Mouse (Mus musculus): ENCODE results near the gene Ganc.

Gene Ganc

GRCm38 (mm10) chr2:120403653-120403985 is at the start of gene Ganc:
TSS of gene Ganc (plus strand) at chr2:120403896.
- DNase-seq, result no peak

DNA sequence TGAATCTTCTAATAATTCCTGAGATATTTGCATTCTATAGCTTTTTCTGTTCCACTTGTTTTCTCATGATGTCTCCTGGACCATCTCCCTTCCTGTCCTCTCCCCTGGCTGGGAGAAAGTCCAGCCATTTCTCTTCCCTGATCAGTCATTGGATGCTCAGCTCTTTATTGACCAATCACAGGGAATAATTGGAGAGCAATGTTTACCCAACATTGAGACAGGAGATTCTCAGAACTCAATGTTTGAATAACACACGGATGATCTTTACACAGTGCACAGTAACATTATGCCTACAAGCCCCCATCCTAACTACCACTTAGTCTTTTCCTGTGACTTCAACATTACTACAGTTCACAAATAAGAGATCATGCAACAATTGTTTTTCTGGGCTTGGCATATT is 43.3 kb upstream of the Ganc start:
- no peak for DNase-seq

DNA sequence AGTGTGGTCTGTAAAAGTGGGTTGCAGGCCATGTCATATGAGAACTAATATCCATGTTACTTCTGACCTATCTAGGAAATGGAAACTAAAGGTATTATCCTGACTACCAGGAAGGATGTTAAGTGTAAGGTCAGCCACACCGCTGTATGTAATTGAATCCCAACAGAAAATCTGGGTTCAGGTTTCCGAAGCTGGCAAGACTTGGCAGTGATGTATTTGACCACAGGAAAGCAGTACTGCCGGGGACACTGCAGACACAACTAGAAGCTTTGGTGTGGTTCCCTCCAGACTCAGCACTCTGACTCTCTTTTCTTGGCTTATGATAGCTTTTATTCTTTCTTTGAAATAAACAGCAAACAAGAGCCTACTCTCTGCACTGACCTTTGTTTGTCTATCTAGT is 37.2 kb upstream of the Ganc start:
- DNase-seq, result no peak

DNA sequence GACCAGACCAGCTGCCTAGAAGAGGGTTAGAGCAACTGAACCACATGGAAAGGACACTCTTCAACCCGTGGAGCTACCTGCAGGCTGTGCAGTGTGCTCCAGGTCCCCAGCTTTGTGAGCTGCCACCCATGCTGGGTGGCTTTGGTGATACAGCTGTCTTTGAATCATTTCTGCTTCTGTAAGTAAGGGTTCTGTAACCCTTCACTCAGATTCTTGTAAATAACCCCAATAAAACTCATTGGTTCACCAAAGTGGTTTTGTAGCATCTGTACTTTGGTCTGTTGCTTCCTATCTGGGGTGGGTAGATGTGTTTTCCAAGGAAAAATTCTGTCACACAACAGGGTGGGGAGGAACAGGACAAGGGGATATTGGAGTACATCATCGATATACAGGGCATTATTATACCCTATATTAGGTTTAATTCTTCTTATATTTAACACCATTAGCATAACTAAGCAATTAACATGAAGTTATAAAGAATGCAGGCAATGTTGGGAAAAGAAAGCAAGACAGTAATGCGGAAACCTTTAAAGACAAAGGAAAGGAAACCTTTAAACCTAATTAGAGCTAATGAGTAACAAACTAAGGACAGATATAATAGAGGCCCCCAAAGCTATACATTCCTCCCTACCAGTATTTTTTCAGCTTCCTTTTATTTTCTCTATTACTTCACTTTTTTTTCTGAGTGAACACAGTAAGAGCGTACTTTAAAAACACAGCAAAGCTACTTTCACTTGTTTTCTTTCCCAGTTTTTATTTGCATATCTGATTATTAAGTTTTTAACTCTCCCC is 36.1 kb upstream of the Ganc start:
- no peak for DNase-seq

GRCm38 (mm10) chr2:120373858-120374257 is 29.8 kb upstream of the Ganc start:
- no peak for DNase-seq

DNA sequence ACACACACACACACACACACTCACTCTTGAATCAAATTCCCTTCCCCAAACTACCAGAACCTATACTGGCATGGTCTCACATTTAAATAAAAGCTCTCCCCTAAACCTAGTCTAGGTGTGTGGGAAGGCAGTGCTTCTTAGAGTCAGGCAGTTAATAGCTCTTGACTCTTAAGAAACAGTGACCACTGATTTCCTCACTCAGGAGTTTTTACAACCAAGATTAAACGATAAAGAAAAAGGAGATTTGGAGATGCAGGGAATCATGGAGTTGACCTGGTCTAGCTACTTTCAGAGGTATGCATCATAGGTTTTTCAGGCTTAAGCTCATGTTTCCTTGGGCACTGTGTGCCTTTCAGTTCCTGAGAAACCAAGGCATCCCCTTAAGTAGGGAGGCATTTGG is 17.4 kb upstream of the Ganc start:
- DNase-seq, result no peak

DNA sequence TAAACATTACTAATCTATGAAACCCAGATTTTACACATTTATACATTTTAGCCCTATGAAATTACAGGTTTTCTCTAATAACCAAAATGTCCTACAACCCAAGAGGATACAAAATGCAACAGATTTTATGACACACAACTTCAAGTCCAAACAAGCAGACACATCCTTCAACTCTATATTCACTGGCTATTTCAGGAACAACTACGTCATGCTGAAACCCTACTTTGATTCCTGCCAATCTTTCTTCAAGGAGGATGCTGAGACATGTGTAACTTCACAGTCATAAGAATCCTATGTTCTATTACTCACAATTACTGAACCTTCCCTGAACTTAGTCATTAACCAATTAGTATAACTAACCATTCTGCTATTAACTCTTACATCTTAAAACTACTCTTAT is 16.4 kb upstream of the Ganc start:
- no peak for DNase-seq

- no peak for DNase-seq
Observed at GRCm38 (mm10) chr2:120389376-120389775, 14.3 kb upstream of the Ganc start.

- no peak for DNase-seq
Observed at GRCm38 (mm10) chr2:120390934-120391333, 12.8 kb upstream of the Ganc start.

GRCm38 (mm10) chr2:120392406-120392805 is 11.3 kb upstream of the Ganc start:
- peak in 1 of 2 experiments; percentile 2 for DNase-seq

DNA sequence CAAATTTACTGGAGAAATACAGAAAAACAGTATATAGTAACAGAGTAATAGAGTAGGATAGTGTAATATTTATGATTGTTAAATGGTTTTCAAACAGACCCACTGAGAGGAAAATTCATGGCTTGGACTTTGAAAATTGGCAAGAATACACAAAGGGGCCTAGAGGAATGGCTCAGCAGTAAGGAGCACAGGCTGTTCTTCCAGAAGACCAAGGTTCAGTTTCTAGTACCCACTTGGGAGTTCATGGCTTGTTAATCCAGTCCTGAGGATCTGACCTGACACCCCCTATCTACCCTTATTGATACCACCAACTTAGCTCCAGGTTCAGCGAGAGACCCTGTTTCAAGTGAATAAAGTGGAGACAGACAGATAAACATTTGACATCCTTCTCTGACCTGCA is 5.7 kb upstream of the Ganc start:
- DNase-seq, result no peak

DNA sequence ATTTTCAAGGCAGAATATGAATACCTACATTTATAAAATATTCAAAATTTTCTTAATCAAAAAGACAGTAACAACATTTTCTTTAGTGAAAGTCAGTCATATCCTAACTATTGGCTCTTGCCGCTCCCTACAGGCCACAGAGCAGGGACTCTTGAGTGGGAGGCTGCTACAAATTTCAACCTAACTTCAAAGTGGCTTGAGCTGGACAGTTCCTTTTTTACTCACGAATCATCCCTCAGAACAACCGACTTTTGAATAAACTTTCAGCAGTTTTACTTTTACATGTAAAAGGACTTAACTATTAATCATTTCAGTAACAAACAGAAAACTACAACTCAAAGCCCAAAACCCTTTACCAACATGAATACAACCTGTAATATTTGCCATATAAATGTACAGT is 883 bp upstream of the Ganc start:
- DNase-seq, result no peak

- peak; percentile 91 to 96 for DNase-seq
Observed at GRCm38 (mm10) chr2:120403986-120404822, 508 bp downstream of the Ganc start, which contains the start of gene Tmem87a. TSS of gene Tmem87a (minus strand) at chr2:120404113.

DNA sequence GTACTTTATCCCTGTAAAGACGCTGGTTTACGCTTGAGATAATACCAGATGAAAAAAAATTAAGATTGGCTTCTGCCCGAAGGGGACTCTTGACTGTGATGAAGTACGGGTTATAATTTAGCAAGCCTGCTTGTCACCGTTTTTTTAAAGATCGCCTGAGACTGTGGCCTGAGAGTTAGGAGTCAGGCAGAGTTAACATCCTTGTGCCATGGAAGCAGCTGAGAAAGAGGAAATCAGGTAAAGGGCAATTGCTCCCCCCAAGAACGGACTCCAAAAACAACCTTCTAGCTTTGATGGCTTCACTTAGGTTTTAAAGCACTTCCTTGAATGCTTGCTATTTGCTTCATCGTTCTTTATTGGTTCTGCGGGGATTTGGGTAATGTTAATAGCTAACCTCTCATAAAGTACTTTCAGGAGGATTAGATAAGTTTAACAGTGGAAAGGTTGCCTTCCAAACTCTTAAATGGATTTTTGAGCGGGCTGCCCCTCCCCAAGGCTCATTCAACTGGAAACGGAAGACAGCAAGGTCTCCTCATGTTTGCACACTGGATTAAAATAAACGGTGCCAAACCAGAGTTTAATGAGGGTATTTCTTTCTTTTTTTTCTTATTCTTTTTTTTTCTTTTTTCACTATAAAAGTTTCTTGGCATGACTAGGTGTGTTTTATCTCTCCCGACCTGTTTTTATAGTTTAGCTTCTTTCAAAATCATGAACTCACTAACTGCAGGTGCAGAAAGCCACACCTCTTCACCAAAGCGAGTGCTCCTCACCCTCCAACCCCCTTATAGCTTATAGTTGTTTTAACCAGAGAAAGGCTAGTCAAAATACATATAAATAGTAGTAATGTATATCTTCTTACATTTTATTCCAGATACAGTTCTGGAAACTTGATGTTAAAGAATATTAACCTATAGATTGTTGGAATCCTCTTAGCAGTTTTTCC is 1.4 kb downstream of the Ganc start:
- DNase-seq, result peak in 1 of 2 experiments; percentile 16

DNA sequence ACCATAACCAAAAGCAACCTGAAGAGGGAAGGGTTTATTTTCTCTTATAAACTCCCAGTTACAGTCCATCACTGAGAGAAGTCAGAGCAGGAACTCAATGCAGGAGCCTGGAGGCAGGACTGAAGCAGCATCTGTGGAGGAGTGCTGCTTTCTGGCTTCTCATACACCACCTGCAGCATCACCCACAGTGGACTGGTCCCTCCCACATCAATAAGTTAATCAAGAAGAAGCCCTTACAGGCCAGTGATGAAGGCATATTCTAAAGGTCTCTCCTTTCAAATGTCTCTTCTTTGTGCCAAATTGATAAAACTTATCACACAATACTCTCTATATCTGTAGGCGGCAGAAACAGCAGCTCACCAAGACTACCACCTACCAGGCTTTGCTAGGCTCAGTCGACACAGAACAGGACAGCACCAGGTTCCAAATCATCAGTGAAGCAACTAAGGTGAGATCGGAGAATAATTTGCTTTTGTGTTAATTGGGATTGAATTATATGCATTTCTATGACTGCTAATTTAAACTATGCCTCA is 7.5 kb downstream of the Ganc start:
- DNase-seq, result no peak

DNA sequence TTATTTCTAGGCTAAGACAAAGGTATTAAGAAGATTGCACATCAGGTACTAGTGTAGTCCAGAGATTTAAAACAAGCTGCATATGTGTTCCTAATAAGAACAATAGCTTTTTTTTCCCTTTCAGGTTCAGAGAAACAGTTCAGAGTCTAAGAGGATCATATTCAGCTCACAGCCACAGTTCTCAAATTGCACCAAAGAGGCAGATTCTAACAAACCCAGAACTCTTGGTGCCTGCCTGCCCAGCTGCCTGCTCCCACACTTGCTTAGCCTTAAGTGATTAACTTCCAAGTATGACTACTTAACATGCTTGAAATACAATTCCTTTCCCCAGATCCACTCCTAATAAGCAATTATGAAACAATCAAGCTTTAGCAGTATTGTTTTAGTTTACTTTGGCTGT is 10.4 kb downstream of the Ganc start:
- DNase-seq, result no peak

GRCm38 (mm10) chr2:120414738-120415414 is 11.2 kb downstream of the Ganc start:
- DNase-seq, result no peak

DNA sequence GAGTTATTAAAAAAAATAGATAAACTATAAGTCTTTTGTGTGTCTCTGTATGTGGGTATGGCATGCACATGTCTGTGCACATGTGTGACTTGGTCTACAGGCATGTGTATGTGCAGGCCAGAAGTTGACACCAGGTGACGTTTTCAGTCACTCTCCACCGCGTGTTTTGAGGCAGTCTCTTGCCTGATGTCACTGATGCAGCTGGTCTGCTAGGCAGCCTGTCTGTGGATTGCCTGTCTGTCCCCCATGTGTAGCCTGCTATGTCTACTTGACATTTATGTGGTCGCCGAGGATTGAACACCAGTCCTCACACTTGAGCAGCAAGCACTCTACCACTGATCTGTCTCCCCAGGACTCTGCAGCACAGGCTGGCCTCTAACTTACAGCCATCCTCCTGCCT is 20.7 kb downstream of the Ganc start:
- peak; percentile 37 to 62 for DNase-seq

DNA sequence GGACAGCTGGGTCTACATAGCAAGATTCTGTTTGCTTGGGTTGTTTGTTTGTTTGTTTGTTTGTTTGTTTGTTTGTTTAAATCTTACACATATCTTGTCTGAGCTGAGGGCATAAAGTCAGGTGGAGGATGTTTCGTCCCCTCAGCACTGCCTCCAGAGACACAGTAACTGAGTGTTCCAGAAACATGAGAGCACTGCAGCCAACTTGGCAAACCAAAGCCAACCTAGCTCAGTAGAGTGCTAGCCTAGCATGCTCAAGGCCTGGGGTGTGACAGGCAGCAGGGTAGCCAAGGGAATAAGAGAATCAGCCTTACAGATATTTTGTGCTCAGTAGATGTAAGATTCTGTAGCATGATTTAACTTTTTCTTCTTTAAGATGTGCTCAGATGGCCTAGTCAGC is 40.8 kb downstream of the Ganc start:
- DNase-seq, result no peak

DNA sequence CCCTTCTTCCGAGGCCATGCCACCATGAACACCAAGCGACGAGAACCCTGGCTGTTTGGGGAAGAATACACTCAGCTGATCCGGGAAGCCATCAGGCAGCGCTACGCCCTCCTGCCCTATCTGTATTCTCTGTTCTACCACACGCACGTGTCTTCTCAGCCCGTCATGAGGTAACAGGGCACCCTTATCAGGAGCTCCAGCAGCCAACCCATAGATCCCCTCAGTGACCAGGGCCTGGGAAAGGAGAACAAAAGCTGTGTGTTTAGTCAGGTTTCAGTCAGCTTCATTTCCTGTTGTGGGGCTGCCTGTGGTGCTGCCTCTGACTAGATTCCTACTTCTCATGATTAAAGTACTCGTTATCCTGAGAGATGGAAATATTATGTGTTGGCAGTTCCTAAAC is 42.7 kb downstream of the Ganc start:
- no peak for DNase-seq

GRCm38 (mm10) chr2:120447306-120447705 is 43.6 kb downstream of the Ganc start:
- DNase-seq, result no peak

DNA sequence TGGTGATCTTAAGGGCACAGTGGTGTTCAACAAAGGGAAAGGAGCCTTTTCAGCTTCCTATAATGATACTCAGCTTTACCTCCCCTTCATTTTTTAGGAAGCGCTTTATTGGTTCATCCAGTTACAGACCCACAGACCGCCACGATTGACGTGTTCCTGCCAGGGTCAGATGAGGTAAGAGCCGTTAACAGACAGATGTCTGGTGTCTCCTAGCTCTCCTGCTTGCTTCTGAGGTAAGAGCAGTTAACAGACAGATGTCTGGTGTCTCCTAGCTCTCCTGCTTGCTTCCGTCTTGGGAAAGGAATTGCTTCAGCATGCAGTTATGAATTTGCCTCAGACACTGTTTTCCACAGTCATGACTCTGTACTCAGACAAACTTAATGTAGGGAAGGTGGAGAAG is 47.0 kb downstream of the Ganc start:
- no peak for DNase-seq

All from thymus, adult 18-20 months (tissue).